In genomic region chr14:103648623-103649255, GRCm38 (mm10) we compare ENCODE assay signal across 8 mouse cellular contexts. TPM values are rescaled to one million over a fixed set of nuclear protein-coding genes. Genes with fewer than 3 reads are reported as not detected.
A peak's percentile ranks its signal among the peaks of the same experiment; 100 is the strongest.
DNase-seq lines count a peak whose midpoint lies in the region; ATAC-seq lines count a peak whose summit lies in the region.

No protein-coding gene starts in this region.

- H3K27me3 ChIP-seq in forebrain, embryonic 14.5 days (replicated peaks; ENCODE audit: control insufficient read depth, insufficient read depth, low read length) = no peaks in the 10 kb centered on the region
- no peaks in the 10 kb centered on the region for H3K27me3 ChIP-seq in midbrain, embryonic 12.5 days

- peak overlapping the region; percentile 43; the same call in 1 of the 2 replicates for H3K9ac ChIP-seq in forebrain, embryonic 14.5 days (ENCODE audit: low read length)
- no peak overlapping the region for H3K9ac ChIP-seq in midbrain, embryonic 12.5 days (replicated peaks)

- DNase-seq in CD8-positive naive resting alpha-beta T cell, adult 2 months (ENCODE audit: low read depth in 2 of 2, low spot score in 2 of 2) = peak; percentile 30 to 53
- peak; percentile 75 for DNase-seq in T-cell, adult 2 months (ENCODE audit: low spot score)
- peak; percentile 89 for DNase-seq in forebrain, embryonic 14.5 days (ENCODE audit: low spot score)
- DNase-seq in yolk sac, embryonic 10.5 days (ENCODE audit: low spot score) = peak; percentile 5
- DNase-seq in layer of hippocampus, adult 9-11 months = no peak
- no peak for DNase-seq in c-Kit-positive CD71-positive TER-119-positive erythroid progenitor cells, embryonic 14.5 days (ENCODE audit: low spot score)
- no peak for DNase-seq in lung, postnatal 4 days

- peak overlapping the region; percentile 59 for H3K4me2 ChIP-seq in forebrain, embryonic 14.5 days (ENCODE audit: low read length)
- peak overlapping the region; percentile 30 for H3K4me2 ChIP-seq in midbrain, embryonic 12.5 days (replicated peaks)

- H3K4me3 ChIP-seq in forebrain, embryonic 14.5 days (ENCODE audit: low read depth, low read length) = 0 out of 2 replicates have a peak overlapping the region, but pooled peaks have one; percentile 13
- H3K4me3 ChIP-seq in midbrain, embryonic 12.5 days = no peak overlapping the region

- H3K27ac ChIP-seq in forebrain, embryonic 14.5 days (ENCODE audit: low read depth, low read length) = peak overlapping the region; percentile 99; the same call in 1 of the 2 replicates
- H3K27ac ChIP-seq in midbrain, embryonic 12.5 days (replicated peaks) = peak overlapping the region; percentile 25; the same call in 1 of the 2 replicates

- peaks cover 28% of the 10 kb centered on the region for H3K4me1 ChIP-seq in forebrain, embryonic 14.5 days (ENCODE audit: control insufficient read depth, insufficient read depth, low read length)
- peaks cover 37% of the 10 kb centered on the region for H3K4me1 ChIP-seq in midbrain, embryonic 12.5 days

- 10% methylated on average over 12 of the region's 12 CpGs for WGBS in forebrain, embryonic 14.5 days
- 28% methylated on average over 12 of the region's 12 CpGs for WGBS in midbrain, embryonic 12.5 days

- no peaks in the 10 kb centered on the region for H3K36me3 ChIP-seq in forebrain, embryonic 14.5 days (ENCODE audit: control insufficient read depth, insufficient read depth, low read length)
- no peaks in the 10 kb centered on the region for H3K36me3 ChIP-seq in midbrain, embryonic 12.5 days

- no peak for ATAC-seq in forebrain, embryonic 14.5 days
- no peak for ATAC-seq in midbrain, embryonic 12.5 days (ENCODE audit: low FRiP score, low read depth)

- H3K9me3 ChIP-seq in forebrain, embryonic 14.5 days (replicated peaks; ENCODE audit: control insufficient read depth, low read length) = no peaks in the 10 kb centered on the region
- H3K9me3 ChIP-seq in midbrain, embryonic 12.5 days = no peaks in the 10 kb centered on the region

RNA-seq across cellular contexts. Expression of gene Slain1, which starts 1.3 kb away (rescaled TPM):
- polyA plus RNA-seq in forebrain, embryonic 14.5 days (2014; fragmentation: Nextera tagmentation; extraction: Ambion mirVana) = 23.5 and 27.1 TPM in 2 replicates
- polyA plus RNA-seq in midbrain, embryonic 12.5 days (2016; fragmentation: Nextera tagmentation; extraction: Ambion mirVana) = 22.9 and 28.2 TPM in 2 replicates

Comparison
In these comparisons a context has a peak if more than half of its experiments do, and no peak if none do; other contexts are left out.
1. DNase-seq: peak in CD8-positive naive resting alpha-beta T cell, adult 2 months (2 of 2), T-cell, adult 2 months (single experiment), forebrain, embryonic 14.5 days (single experiment) and yolk sac, embryonic 10.5 days (single experiment); none in layer of hippocampus, adult 9-11 months (single experiment), c-Kit-positive CD71-positive TER-119-positive erythroid progenitor cells, embryonic 14.5 days (single experiment) and lung, postnatal 4 days (0 of 2).